Mouse (Mus musculus) testis, adult 2 months (tissue): ENCODE results near the gene Shroom3.

ENCODE experiments used
- CTCF ChIP-seq: fragments of 200-500 bp; IDR thresholded peaks from 2 replicates; pipeline ENCODE4 v1.5.1; 2012; ENCODE audit warnings: low read depth, mild to moderate bottlenecking, inconsistent platforms, low read length, moderate library complexity; ENCODE audit not compliant: control insufficient read depth, insufficient read depth, insufficient replicate concordance
- POLR2A ChIP-seq: fragments of 200-500 bp; IDR thresholded peaks from 2 replicates; pipeline ENCODE4 v1.6.1; 2012; ENCODE audit warnings: low read depth, mild to moderate bottlenecking, inconsistent platforms, low read length, moderate library complexity; ENCODE audit not compliant: control insufficient read depth

GRCm38 (mm10) chr5:92683871-92684475, 738 bp downstream of the Shroom3 start:
- TF ChIP-seq CTCF (no peak), POLR2A (no peak)
